Mouse (Mus musculus): ENCODE data around the gene Gm20388.
A peak's percentile ranks its signal among the peaks of the same experiment; 100 is the strongest.

Gene Gm20388

DNA sequence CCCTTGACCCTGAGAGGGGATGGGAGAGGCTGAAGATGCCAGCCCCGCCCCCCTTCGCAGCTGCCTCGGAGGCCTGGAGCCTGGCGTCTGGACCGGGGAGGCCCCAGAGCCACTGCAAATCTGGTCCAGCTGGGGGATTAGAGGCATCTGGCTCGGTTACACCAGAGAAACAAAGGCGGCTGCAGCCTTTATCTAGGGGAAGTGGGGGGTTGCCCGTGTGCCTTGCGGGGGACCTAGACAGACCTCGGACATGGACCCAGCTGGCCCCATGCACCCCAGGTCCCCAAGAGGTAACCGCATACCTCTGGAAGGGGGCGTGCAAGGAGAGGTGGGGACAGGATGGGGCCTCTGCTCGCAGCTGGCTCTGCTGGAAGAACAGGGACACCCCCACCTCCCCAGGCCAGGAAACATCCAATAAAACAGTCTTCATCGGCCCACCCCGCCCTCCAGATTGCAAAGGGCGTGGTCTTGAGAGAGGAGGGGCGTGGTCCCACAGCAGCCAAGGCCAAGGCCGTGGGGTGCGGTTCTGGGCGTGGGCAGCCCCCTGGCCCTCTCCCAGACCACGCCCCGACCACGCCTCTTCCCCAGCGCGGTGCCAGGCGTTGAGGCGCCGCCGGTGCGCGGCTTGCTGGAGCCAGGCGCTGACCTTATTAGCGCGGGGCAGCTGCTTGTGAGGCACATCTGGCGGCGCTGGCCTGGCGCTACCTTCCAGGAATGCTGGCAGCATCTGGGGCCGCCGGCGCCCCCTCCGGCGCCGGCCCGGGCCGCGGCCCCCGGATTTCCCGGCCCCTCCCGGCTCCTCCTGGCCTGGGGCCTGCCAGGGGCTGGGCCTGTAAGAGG lies 365.6 kb downstream of the Gm20388 start:
- DNase-seq = peak; percentile 42 to 65

DNA sequence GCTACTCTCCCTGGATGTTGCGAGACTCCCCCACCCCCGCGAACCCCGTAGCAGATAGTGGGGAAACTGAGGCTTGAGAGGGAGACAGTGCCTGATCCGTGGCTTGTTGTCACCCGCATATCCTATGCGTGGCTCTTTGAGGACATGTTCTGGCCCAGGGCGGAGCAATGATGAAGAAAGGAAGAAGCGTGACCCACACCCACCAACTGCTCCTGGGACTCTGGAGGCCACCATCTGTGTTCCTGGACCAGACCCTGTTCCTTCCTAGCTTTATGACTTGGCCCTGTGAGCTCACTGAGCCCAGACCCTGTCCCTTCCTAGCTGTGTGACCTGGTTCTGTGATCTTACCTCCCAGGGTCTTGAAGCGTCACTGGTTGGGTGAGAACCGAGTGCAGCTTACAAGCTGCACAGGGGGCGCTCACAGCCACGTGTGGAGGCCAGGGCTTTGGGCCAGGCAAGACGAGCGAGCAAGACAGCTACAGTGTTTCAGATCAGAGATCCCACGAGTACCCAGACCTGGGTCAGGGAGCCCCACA lies 366.3 kb downstream of the Gm20388 start:
- DNase-seq = peak in 1 of 2 experiments; percentile 53

DNA sequence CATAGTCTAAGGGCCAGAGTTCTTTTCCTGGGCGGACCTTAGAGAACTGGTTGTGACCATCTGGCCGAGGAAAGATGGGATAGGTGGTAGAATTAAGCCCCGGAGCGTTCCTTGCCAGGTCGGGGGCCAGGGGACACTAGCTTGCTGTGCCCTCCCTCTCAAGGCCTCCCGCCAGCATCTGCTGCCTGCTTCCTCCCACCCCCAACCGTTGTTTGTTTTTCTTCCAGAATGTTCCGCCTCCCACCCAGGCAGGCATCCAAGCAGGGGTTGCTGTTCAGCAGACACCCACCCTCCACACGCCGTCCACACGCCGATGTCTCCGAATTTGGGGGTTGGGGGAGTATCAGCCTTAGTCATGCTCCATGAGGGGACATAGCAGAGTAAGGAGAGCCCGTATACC lies 367.4 kb downstream of the Gm20388 start:
- no peak for DNase-seq

DNA sequence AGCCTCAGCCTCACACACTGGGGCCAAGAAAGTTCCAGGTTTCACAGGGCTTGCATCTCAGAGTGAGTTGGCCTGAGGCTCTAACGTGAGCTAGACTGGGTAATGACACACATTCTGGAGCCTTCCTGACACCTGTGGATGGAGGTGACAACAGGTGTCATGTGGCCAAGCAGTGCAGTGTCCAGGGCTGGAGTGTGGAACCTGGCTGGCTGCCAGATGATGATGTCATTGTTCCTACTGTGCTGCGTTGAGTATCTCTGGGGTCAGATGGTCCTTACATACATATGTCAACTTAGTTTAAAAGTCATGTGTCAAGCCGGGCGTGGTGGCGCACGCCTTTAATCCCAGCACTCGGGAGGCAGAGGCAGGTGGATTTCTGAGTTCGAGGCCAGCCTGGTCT lies 368.8 kb downstream of the Gm20388 start:
- peak; percentile 49 to 69 for DNase-seq

DNA sequence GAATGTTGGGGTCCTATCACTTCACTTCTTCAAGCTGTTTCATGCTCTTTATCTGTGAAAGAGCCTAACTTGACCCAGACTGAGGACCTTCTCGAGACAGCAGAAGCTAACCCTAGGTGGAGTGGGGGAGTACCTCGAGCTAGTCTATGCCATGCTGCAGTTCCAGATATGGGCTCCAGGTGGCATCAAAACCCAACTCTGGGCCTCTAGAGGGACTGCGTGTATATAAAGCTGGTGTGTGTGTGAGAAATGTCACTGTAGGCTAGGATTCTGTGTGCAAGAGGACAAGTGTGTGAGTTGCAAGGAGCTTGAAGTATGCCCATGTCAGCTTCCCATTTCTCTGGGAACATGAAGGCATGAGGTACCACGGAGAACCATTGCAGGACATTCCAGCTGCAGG lies 370.8 kb downstream of the Gm20388 start:
- peak; percentile 89 to 93 for DNase-seq

DNA sequence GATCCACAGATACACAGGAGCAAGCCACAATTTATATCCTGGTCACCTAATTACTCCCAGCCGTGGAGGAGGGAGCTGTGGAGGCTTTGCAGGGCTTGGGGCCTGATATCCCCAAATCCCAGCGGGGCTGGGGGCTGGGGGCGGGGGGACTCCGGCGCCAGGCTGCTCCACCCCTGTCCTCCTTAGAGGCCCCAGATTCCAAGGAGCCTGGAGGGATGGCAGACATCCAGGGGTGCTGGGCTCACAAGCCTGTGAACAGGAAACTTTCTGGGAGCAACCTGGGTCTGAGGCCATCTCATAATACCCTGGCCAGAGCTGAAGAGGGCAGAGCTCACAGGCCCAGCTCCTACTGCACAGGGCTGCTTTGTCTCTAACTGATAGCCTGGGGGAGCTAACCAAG lies 371.8 kb downstream of the Gm20388 start:
- no peak for DNase-seq

DNA sequence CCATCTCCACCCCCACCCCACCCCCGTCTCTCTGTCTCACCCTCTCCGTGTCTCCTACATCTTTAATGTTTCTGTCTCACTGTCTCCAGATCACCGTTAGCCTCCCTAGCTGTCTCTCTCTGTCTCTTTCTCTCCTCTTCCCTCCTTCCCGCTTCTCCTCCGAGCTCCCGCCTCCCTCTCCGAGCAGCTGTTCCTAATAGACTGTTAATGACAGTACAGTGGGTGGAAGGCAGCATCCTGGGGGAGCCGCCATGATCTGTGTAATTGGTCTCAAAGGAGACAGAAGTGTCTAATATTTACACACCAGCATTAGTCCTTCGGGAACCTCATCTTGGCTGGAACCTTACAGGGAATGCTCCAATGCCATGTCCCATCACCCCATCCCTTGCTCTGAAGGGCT lies 373.6 kb downstream of the Gm20388 start:
- no peak for DNase-seq

DNA sequence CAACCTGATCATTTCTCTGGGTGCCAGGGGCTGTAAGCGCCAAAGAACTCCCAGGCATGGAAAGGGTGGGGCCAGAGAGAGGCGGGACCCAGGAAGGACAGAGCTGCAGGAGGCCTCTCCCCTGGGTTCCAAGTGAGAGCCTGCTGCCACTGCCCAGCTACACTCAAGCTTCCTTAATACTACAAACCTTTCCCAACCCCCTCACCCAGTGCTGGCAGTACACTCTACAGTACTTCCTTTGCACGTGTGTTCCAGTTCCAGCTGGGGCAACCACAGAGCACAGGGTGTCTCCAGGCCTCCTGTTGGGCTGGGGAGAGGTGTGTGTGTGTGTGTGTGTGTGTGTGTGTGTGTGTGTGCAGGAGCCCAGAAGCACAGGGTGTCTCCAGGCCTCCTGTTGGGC lies 374.4 kb downstream of the Gm20388 start:
- no peak for DNase-seq

DNA sequence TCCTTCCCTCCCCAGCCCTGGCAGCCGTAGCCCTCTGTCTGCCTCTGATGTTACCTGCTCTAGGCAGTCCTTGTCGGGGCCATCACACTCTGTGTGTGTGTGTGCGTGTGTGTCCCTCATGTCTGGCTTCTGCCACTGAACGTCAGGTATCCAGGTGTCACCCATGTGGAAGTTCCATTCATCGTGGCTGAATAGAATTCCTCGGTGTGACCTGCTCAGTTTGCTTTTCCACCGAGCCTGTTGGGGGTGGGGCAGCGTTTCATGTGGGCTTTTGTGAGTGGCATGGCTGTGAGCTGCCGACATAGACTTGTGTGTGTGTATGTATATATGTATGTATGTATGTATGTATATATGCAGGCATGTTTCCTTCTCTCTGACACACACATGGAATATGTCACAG lies 375.2 kb downstream of the Gm20388 start:
- no peak for DNase-seq

DNA sequence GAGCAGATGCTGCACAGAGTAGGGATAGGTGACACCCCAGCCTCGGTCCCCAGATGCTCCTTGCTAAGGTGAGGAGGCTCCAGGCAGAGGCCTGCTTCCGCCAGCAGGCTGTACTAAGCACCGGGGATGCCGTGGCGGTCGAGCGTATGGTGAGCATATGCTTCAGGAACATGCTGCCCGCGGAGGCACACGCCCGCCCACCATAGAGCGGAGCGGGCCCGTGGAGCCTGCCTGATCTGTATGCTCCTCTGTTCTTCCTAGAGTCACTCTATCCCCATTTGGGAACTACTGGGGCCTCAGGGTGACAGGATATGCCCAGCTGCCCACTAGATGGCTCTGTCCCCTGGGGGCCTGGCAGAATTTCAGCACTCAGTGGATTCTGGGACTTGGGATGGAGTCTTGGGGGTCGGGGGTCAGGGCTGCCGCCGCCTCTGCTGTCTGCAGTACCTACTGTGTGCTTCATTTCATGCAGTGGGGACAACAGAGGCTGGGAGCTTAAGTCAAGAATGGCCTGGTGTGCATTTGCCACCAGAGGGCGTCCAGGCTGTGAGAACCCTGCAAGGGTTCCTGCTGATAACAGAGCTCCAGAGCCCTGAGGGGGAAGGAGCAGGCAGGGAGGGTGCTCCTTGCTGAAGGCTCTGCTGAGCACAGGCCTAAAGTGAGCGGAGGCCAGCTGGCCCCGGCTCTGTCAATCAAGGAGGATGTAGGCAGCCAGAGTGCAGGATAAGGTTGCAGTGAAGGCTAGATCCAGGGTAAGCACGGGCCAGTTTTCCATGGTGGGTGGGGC lies 377.7 kb downstream of the Gm20388 start:
- DNase-seq = peak; percentile 77 to 84

DNA sequence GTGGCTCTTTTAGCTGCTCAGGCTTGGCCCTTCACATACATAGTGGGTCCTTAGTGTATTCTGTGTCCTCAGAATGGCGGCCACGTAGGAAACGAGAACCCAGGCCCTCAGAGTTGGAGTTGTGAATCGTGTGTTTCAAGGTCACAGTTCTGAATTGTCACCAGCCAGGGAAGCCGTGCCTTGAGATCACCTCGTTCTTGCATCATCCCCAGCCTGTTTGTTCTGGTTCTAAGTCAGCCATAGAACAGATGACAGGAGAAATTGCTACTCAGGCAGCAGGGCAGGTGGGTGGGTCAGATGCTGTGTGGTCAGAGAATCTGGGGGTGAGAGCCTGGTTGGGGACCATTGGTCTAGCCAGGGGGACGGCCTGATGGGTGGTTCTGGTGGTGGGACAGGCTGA lies 378.6 kb downstream of the Gm20388 start:
- DNase-seq = no peak

DNA sequence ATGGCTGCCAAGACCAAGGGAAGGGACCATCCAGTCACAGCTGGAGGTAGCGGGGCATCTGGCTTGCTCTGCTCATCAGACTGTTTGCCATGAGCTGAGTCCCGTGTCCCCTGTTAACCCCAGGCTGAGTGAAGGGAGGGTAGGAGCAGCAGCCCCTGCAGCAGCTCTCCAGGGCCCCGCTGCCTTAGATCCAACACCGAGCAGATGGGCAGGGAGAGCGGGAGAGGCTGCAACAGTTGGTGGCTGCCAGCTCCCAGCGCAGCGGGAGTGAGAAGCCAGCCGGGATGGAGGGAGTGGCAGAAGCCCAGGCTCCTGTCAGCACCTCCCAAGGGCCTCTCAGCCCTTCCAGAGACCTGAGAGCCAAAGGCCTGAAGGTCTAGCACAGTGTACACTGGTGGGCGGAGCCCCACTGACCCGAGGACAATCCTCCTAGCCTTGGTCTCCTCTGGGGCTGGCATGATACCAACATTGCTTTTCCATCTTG lies 379.1 kb downstream of the Gm20388 start:
- peak; percentile 89 to 90 for DNase-seq

DNA sequence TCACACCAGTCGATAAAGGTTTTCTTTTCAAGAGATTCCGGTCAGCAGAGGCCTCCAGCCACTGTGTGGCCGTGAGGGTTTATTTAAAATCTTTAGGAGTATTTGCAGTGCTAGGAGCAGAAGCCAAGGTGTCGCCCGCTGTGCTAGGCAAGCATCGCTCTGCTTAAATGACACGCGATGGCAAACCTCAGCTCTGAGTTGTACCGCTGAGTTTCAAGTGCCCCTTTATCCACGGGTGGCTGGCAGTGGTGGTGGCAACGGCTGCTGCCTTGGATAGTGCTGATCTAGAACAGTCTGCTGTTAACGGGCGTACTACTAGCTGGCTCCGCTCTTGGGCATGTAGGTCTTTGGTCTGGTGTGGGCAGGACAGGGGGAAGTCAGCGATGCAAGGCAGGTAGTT lies 380.0 kb downstream of the Gm20388 start:
- peak; percentile 48 to 52 for DNase-seq

DNA sequence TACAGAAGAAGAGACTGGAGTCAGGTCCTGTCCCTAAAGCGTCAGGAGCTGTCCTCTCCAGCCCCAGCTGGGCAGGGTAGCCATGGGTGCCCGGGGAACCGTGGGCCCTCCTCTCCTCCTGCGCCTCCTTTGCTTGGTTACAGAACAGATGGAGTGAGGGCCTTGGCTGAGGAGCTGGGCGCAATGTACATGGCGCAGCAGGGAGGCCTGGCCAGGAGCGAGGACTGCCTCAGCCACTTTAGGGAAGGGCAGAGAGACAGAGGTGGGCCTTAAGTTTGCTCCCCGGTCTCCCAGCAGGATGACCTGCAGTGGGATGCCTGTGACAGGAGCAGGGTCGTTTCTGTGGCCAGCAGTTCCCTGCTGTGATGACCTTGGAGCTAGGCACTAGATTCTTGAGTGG lies 381.0 kb downstream of the Gm20388 start:
- peak; percentile 62 to 67 for DNase-seq

DNA sequence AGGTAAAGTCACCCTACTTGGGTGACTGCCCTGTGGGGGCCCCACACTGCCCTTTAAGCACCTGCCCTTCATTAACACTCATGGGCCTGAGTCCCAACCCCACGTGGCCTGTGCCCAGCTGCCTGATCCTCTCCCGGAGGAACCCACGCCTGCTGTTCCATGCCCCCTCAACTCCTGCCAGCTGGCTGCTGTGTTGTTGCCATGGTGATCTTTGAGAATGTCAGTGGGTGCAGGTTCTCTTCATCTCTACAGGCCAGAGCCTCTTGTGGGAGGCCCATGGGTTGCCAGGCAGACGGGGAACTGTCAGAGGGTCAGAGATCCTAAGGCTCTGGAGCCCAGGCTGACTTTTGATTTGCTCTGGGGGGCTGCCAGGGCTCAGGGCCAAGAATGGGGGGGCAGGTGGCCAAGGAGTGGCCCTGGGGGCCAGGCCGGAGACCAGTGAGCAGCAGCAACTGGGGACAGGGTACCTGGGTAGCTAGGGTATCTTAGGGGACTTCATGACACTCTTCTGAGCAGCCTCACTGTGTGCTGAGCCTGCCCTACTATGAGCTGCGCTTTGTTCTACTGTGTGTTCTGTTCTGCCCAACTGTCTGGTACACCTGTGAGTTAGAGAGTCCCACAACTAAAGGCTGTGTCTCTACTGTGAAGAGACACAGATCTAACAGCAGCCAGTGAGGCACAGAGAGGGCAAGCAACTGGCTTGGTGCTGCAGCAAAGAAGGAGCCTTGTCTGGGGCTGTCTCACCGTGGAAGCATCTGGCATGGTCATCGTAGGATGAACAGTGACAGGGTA lies 381.9 kb downstream of the Gm20388 start:
- peak; percentile 53 to 54 for DNase-seq

DNA sequence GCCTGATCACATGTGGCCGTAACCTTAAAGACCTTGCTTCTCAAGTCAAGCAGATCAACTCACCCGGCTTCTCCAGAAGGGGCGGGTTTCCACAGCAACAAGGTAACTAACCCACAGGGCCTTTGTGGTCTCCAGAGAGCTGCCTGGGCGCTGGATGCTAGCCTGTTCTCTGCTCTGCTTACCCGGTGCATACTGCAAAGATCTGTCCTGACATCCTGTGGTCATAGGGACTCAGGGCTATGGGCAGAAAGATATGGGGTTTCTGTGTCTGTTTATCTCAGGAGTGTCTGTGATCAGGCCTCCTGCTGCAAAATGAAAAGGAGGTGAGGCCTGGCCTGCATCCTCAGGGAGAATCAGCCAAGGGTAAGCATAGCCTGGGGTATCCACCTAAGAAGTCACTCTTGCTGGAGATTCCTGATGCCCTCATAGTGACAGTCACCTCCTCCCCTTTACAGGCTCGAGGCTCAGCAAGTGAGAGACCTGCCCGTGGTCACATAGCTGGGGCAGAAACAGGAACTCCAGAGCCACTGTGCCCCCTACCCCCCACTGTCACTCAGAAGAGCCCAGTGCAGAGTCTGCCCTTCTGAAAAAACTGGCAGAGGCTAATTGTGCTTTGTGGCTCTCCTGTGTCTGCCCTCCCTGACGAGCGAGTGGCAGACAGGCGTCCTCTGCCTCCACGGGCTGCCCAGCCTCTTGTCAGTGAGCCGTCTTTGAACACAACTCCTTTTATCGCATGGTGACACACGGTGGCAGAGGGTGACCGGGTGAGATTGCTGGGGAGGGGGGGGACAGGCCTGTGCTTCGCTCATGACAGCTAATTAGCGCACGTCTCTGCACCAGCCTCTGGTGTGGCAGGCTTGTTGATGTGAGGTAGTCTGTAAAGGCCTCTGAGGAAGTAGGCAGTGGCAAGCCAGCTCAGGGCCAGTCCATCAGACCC lies 383.0 kb downstream of the Gm20388 start:
- DNase-seq = peak in 1 of 2 experiments; percentile 24

DNA sequence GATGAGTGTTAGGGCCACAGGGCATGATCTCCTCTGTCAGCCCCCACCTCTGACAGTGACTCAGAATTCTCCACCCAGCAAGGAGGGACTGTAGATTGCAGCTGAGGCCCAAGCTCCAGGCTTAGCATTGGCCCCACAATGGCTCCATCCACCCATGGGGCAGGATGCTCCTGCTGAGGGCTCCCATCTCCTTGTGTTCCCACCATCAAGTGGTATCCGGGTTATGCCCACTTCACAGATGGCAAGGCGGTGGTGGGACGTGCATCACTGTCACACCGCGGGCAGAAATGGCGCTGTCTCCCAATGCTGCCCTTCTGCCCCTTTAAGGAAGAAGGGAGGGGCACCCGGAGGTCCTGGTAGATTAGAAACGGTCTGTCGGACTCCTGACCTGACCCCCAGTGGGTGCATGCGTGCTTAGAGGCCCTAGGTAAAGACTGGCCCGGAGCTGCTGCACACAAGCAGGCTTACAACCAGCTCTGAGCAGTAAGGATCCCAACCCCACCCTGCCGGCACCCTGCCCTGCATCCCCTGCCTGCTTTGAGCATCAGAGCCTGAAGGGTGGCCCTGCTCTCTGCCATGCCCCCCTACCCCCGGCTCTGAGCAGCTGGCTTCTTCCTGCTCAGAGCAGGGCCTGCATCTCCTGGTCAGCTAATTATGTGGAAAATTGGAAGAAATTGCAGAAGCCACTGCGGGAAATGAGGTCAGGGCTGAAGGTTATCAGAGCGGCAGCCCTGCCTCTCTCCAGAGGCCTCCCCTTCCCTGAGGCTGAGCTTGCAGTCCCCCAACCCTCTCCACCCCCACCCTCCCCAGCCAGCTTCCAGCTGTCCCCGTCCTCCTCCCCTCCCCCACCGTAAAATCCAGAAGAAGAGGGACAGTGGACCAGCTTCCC lies 384.6 kb downstream of the Gm20388 start:
- DNase-seq = peak in 1 of 2 experiments; percentile 29

DNA sequence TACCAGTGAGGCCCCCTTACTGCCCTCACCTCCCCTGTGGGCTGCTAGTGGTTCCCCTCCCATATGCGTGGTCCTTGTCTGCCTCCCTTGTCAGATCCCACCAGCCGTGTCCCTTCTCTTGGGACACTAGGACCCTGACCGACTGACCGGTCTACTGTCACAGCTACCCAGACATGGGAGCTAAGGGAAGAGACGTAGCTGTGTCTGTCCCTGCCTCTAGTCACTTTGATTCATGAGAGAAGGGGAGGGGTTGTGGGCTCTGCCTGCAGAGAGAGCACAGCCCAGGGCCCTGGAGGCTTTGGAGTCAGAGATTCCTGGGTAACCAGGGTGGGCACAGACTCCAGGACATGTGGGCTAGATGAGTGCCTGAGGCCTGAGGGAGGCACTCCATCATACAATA lies 386.4 kb downstream of the Gm20388 start:
- no peak for DNase-seq

DNA sequence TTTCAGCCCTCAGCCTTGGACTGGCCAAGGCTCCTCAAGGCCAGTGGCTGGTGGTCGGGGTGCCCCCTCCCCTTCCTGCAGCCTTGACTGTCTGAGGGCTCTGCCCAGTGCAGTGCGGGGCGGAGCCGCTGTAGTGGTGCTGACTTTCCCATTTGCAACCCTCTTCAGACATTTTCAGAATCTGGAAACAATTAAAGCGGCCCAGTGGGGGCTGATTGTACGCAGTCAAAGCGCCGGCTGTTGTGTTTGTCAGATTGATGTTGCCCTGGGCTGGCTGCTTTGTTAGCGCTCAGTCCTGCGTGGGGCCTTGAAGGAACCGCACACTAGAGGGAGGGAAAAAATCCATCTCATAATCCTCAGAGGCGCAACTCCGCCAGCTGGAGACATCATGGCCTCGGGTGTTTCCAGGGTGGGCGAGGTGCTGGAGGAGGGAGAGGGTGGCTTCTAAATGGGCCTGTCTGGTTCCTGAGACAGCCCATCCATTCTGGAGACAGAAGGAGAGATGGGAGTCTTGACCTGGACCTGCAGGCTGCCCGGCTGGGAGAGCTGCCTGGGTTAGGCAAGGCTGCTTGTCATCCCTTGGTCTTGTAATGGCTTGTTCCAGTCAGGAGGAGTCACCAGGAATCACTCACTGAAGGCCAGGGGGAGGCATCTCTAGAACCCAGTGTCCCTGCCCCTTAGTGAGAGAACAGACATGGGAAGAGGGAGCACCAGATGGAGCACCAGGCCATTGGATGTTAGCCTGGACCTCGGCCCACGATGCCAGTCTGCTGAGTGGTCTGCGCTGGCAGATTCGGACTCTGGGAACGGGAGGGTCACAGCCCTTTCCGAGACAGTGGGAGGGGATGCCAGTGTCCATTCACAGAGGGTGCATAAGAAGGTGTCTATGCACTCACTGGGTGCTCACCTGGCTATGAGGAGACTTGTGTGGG lies 388.2 kb downstream of the Gm20388 start:
- no peak for DNase-seq
